Mouse (Mus musculus): Measurements from ENCODE around the gene Plod2.

The Plod2 gene

GRCm38 (mm10) chr9:92541977-92542561, at the start of gene Plod2:
Plod2 (plus strand) TSS chr9:92542223.
- DNase-seq, result peak; percentile 64 to 74

- DNase-seq, result peak; percentile 82 to 92
Observed at GRCm38 (mm10) chr9:92499710-92500410, 42.2 kb upstream of the Plod2 start.

GRCm38 (mm10) chr9:92504256-92504655, 37.8 kb upstream of the Plod2 start:
- no peak for DNase-seq

- no peak for DNase-seq
Observed at GRCm38 (mm10) chr9:92504889-92505288, 37.1 kb upstream of the Plod2 start.

GRCm38 (mm10) chr9:92511696-92512095, 30.3 kb upstream of the Plod2 start:
- no peak for DNase-seq

- DNase-seq, result peak in 1 of 2 experiments; percentile 8
Observed at GRCm38 (mm10) chr9:92517036-92517435, 25.0 kb upstream of the Plod2 start.

GRCm38 (mm10) chr9:92520751-92521150, 21.3 kb upstream of the Plod2 start:
- no peak for DNase-seq

- no peak for DNase-seq
Observed at GRCm38 (mm10) chr9:92524506-92524905, 17.5 kb upstream of the Plod2 start.

- DNase-seq, result no peak
Observed at GRCm38 (mm10) chr9:92530055-92530454, 12.0 kb upstream of the Plod2 start.

- DNase-seq, result peak in 1 of 2 experiments; percentile 46
Observed at GRCm38 (mm10) chr9:92537735-92538134, 4.3 kb upstream of the Plod2 start.

GRCm38 (mm10) chr9:92538216-92538615, 3.8 kb upstream of the Plod2 start:
- DNase-seq, result no peak

GRCm38 (mm10) chr9:92542591-92543416, 781 bp downstream of the Plod2 start:
- no peak for DNase-seq

- no peak for DNase-seq
Observed at GRCm38 (mm10) chr9:92544146-92544545, 2.1 kb downstream of the Plod2 start.

GRCm38 (mm10) chr9:92545021-92545420, 3.0 kb downstream of the Plod2 start:
- DNase-seq, result no peak

GRCm38 (mm10) chr9:92546446-92546845, 4.4 kb downstream of the Plod2 start:
- DNase-seq, result no peak

GRCm38 (mm10) chr9:92547106-92547505, 5.1 kb downstream of the Plod2 start:
- no peak for DNase-seq

GRCm38 (mm10) chr9:92547821-92548220, 5.8 kb downstream of the Plod2 start:
- no peak for DNase-seq

- no peak for DNase-seq
Observed at GRCm38 (mm10) chr9:92548603-92549002, 6.6 kb downstream of the Plod2 start.

GRCm38 (mm10) chr9:92549811-92550490, 7.9 kb downstream of the Plod2 start:
- DNase-seq, result peak; percentile 40 to 67

GRCm38 (mm10) chr9:92550981-92551380, 9.0 kb downstream of the Plod2 start:
- DNase-seq, result no peak

- DNase-seq, result no peak
Observed at GRCm38 (mm10) chr9:92551666-92552065, 9.6 kb downstream of the Plod2 start.

- no peak for DNase-seq
Observed at GRCm38 (mm10) chr9:92552691-92553090, 10.7 kb downstream of the Plod2 start.
